Mouse (Mus musculus) common myeloid progenitor, adult 5-6 weeks (primary cell): ENCODE results near the gene Slc48a1. TPM values are rescaled to one million over a fixed set of nuclear protein-coding genes. Genes with fewer than 3 reads are reported as not detected.

Source experiments
- ATAC-seq: replicated peaks from 2 replicates; pipeline ENCODE4 v1.8.0; 2016; ENCODE audit warnings: low read depth, mild to moderate bottlenecking, moderate TSS enrichment, inconsistent platforms; ENCODE audit not compliant: poor library complexity, severe bottlenecking
- total RNA-seq: library from RNA; stranded (forward); fragments of 200-1000, 187-1606 nt; gene quantifications from 2 replicates; pipeline ENCODE4 v1.2.3, GENCODE M21; 2017

The Slc48a1 gene
- total RNA-seq, 1 experiment from 2014 or later: 57.2 TPM

GRCm38 (mm10) chr15:97796674-97797310, 18.5 kb downstream of the Slc48a1 start:
- ATAC-seq: no peak

- ATAC-seq: no peak
Observed at GRCm38 (mm10) chr15:97798134-97798533, 19.8 kb downstream of the Slc48a1 start.

- ATAC-seq: no peak
Observed at GRCm38 (mm10) chr15:97799446-97799845, 21.1 kb downstream of the Slc48a1 start.

GRCm38 (mm10) chr15:97800853-97801252, 22.5 kb downstream of the Slc48a1 start:
- no peak for ATAC-seq

GRCm38 (mm10) chr15:97801811-97802210, 23.5 kb downstream of the Slc48a1 start:
- no peak for ATAC-seq

GRCm38 (mm10) chr15:97802575-97802974, 24.3 kb downstream of the Slc48a1 start:
- no peak for ATAC-seq

- no peak for ATAC-seq
Observed at GRCm38 (mm10) chr15:97807867-97808266, 29.5 kb downstream of the Slc48a1 start.

GRCm38 (mm10) chr15:97808532-97808931, 30.2 kb downstream of the Slc48a1 start:
- no peak for ATAC-seq

GRCm38 (mm10) chr15:97809206-97809605, 30.9 kb downstream of the Slc48a1 start:
- ATAC-seq: no peak

GRCm38 (mm10) chr15:97809942-97810341, 31.6 kb downstream of the Slc48a1 start:
- ATAC-seq: peak; percentile 36; the same call in 1 of the 2 replicates

GRCm38 (mm10) chr15:97810399-97810798, 32.1 kb downstream of the Slc48a1 start:
- no peak for ATAC-seq

- no peak for ATAC-seq
Observed at GRCm38 (mm10) chr15:97811307-97811706, 33.0 kb downstream of the Slc48a1 start.

- ATAC-seq: no peak
Observed at GRCm38 (mm10) chr15:97812126-97812525, 33.8 kb downstream of the Slc48a1 start.

GRCm38 (mm10) chr15:97812875-97813274, 34.6 kb downstream of the Slc48a1 start:
- ATAC-seq: no peak

- no peak for ATAC-seq
Observed at GRCm38 (mm10) chr15:97813452-97814204, 35.3 kb downstream of the Slc48a1 start.

- ATAC-seq: no peak
Observed at GRCm38 (mm10) chr15:97814703-97815102, 36.4 kb downstream of the Slc48a1 start.

- ATAC-seq: no peak
Observed at GRCm38 (mm10) chr15:97815254-97815653, 36.9 kb downstream of the Slc48a1 start.

GRCm38 (mm10) chr15:97816199-97816994, 38.1 kb downstream of the Slc48a1 start:
- ATAC-seq: peak; percentile 54

- ATAC-seq: no peak
Observed at GRCm38 (mm10) chr15:97819937-97820336, 41.6 kb downstream of the Slc48a1 start.

GRCm38 (mm10) chr15:97821321-97821982, 43.1 kb downstream of the Slc48a1 start:
- ATAC-seq: 0 out of 2 replicates have a peak, but pooled peaks have one; percentile 1
